Mouse (Mus musculus) limb, embryonic 14.5 days (tissue): ENCODE measurements at regions not wholly inside any gene's neighbourhood (a gene's known extent, or its start where the extent isn't known, plus 50 kb on each side); places are given as distances from the start of the nearest gene placed in this dataset.

Source experiments
- ATAC-seq: fragments of 200-750 bp; cut with Nextera tagmentation; 2 replicates; pipeline ENCODE4 v1.8.0; 2017; ENCODE audit warnings: low read depth, moderate number of reproducible peaks, moderate TSS enrichment; ENCODE audit not compliant: low FRiP score
- DNase-seq: peaks from one replicate; pipeline ENCODE4 v3.0.0-alpha.2; 2015; ENCODE audit warnings: low spot score
- H3K27ac ChIP-seq: fragments of 300-500 bp; sonication (generic); replicated peaks from 2 replicates; pipeline ENCODE4 v1.5.1; 2014; ENCODE audit warnings: low read depth, mild to moderate bottlenecking, low read length, moderate library complexity, mixed read lengths
- H3K27me3 ChIP-seq: fragments of 300-500 bp; sonication (generic); 2 replicates; pipeline ENCODE4 v1.6.1; 2014; ENCODE audit warnings: low read length, mixed read lengths; ENCODE audit not compliant: control insufficient read depth, insufficient read depth
- H3K36me3 ChIP-seq: fragments of 300-500 bp; sonication (generic); 2 replicates; pipeline ENCODE4 v1.6.1; 2014; ENCODE audit warnings: mild to moderate bottlenecking, low read length, moderate library complexity, mixed read lengths; ENCODE audit not compliant: control insufficient read depth, insufficient read depth
- H3K4me1 ChIP-seq: fragments of 300-500 bp; sonication (generic); 2 replicates; pipeline ENCODE4 v1.6.1; 2014; ENCODE audit warnings: antibody characterized with exemption, low read length, mixed read lengths; ENCODE audit not compliant: control insufficient read depth, insufficient read depth
- H3K4me2 ChIP-seq: fragments of 300-500 bp; sonication (generic); replicated peaks from 2 replicates; pipeline ENCODE4 v1.6.1; 2014; ENCODE audit warnings: low read depth, mild to moderate bottlenecking, low read length, moderate library complexity; ENCODE audit not compliant: severe bottlenecking
- H3K4me3 ChIP-seq: fragments of 300-500 bp; sonication (generic); replicated peaks from 2 replicates; pipeline ENCODE4 v1.5.1; 2014; ENCODE audit warnings: low read length
- H3K9ac ChIP-seq: fragments of 300-500 bp; sonication (generic); 2 replicates; pipeline ENCODE4 v1.6.1; 2014; ENCODE audit warnings: mild to moderate bottlenecking, low read depth, low read length, moderate library complexity; ENCODE audit not compliant: severe bottlenecking
- H3K9me3 ChIP-seq: fragments of 300-500 bp; sonication (generic); 2 replicates; pipeline ENCODE4 v1.6.1; 2016; ENCODE audit warnings: low read length; ENCODE audit not compliant: control insufficient read depth
- POLR2A ChIP-seq: fragments of 200-500 bp; IDR thresholded peaks from 2 replicates; pipeline ENCODE4 v1.8.0; 2012; ENCODE audit warnings: inconsistent platforms, mild to moderate bottlenecking, moderate library complexity, borderline replicate concordance; ENCODE audit not compliant: insufficient read depth, insufficient read length; ENCODE audit errors: extremely low read depth
- WGBS: fragments of 180-500 bp; shearing (Covaris S2); extraction: QIAGEN DNeasy Blood & Tissue Kit; methylation state at CpG from one replicate; pipeline ENCODE4 v1.1.7; 2014; 5-methylcytosine and 5-hydroxymethylcytosine counted together

- H3K27ac ChIP-seq: no peak overlapping the region
- no peak overlapping the region for H3K4me2 ChIP-seq
- no peak overlapping the region for H3K4me3 ChIP-seq
- no peaks in the 10 kb centered on the region for H3K27me3 ChIP-seq
- H3K9ac ChIP-seq: no peak overlapping the region
- no peaks in the 10 kb centered on the region for H3K9me3 ChIP-seq
- 89% methylated on average over 8 of the region's 8 CpGs for WGBS
- DNase-seq (no peak), ATAC-seq (no peak)
- H3K36me3 ChIP-seq: no peaks in the 10 kb centered on the region
- no peaks in the 10 kb centered on the region for H3K4me1 ChIP-seq
- TF ChIP-seq POLR2A: no peak
Measured at GRCm38 (mm10) chr4:98207446-98207845, 175.7 kb downstream of the Tm2d1 start.

DNA sequence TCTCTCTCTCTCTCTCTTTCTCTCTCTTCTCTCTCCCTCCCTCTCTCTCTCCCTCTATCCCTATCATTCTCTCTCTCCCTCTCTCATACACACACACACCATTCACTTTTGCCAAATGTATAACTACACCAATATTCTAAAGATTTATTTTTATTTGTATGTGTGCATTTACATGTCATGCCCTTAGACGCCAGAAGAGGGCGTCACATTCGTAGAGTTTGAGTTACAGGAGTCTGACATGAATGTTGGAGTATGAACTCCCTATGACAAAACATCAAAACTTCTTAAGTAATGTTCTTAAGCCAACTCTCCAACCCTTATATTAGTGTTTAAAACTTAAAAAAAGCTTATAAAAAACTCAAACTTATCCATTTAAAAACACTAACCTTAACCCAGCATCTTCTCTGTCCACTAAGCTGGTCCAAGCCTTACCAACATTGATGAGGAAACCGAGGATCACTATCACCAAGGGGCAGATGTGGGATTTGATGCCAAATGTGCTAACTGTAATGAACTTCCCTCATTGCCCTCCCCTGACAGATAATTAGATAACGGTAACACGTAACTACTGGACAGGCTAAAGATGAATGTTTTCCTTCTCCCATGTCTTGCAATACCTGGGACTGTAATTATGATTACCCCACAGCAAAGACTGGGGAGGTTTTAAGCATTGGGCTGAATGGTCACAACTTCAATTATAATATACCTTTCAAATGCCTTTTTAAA lies 176.7 kb downstream of the Tm2d1 start:
- no peak overlapping the region for H3K4me3 ChIP-seq
- H3K4me2 ChIP-seq: no peak overlapping the region
- no peak for TF ChIP-seq POLR2A
- no peaks in the 10 kb centered on the region for H3K27me3 ChIP-seq
- H3K36me3 ChIP-seq: no peaks in the 10 kb centered on the region
- 55% methylated on average over 6 of the region's 6 CpGs for WGBS
- no peak for ATAC-seq
- no peaks in the 10 kb centered on the region for H3K4me1 ChIP-seq
- no peak for DNase-seq
- H3K9ac ChIP-seq: no peak overlapping the region
- no peak overlapping the region for H3K27ac ChIP-seq
- no peaks in the 10 kb centered on the region for H3K9me3 ChIP-seq

GRCm38 (mm10) chr4:98203129-98203528 lies 180.0 kb downstream of the Tm2d1 start:
- Histone ChIP-seq H3K27me3 (no peaks in the 10 kb centered on the region), H3K4me1 (no peaks in the 10 kb centered on the region), H3K9ac (no peak overlapping the region), H3K9me3 (no peaks in the 10 kb centered on the region), H3K4me2 (no peak overlapping the region), H3K4me3 (no peak overlapping the region), H3K36me3 (no peaks in the 10 kb centered on the region), H3K27ac (no peak overlapping the region)
- DNase-seq: no peak
- WGBS: 78% methylated on average over 3 of the region's 3 CpGs
- no peak for ATAC-seq
- TF ChIP-seq POLR2A: no peak

DNA sequence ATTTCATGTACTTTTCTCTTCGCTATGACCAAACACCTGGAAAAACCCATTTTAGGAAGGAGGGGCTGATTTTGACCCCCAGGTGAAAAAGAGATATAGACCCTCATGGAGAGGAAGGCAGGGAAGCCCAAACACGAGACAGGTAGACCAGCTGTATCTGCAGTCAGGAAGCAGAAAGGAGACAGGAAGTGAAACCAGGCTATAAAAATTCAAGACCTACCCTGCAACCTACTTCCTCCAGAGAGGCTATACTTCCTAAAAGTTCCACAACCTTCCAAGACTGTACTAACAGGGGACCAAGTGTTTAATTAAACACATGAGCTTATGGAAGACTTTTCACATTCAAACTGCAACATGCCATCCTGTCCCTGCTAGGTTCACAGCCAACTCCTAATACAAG lies 180.9 kb downstream of the Tm2d1 start:
- WGBS: 67% methylated on average over 2 of the region's 2 CpGs
- H3K9me3 ChIP-seq: no peaks in the 10 kb centered on the region
- no peak overlapping the region for H3K27ac ChIP-seq
- H3K4me2 ChIP-seq: no peak overlapping the region
- H3K9ac ChIP-seq: no peak overlapping the region
- H3K36me3 ChIP-seq: no peaks in the 10 kb centered on the region
- no peaks in the 10 kb centered on the region for H3K27me3 ChIP-seq
- DNase-seq (no peak), ATAC-seq (no peak)
- no peak overlapping the region for H3K4me3 ChIP-seq
- no peak for TF ChIP-seq POLR2A
- no peaks in the 10 kb centered on the region for H3K4me1 ChIP-seq

DNA sequence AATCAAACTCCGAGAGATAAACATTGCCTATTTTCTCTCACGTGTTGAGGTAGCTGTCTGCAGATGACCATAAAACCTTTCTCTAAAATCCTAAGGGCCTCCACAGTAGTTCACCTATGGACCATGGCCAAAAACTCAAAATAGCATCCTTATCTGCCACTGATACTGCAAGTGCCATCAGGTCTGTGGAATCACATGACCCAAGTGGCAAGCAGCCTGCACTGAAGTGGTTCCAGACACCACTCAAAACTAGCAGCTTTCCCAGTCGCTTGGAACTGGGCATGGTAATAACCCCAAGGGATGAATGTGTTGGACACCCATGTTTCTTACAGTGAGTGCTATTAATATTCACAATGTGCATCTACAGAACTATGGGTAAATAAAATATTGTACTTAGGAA lies 182.0 kb downstream of the Tm2d1 start:
- Histone ChIP-seq H3K4me2 (no peak overlapping the region), H3K27me3 (no peaks in the 10 kb centered on the region), H3K4me3 (no peak overlapping the region), H3K9me3 (no peaks in the 10 kb centered on the region), H3K27ac (no peak overlapping the region), H3K9ac (no peak overlapping the region), H3K36me3 (no peaks in the 10 kb centered on the region), H3K4me1 (no peaks in the 10 kb centered on the region)
- DNase-seq: no peak
- TF ChIP-seq POLR2A: no peak
- no peak for ATAC-seq
- 71% methylated on average over 3 of the region's 3 CpGs for WGBS
